Mouse (Mus musculus): ENCODE results near the gene Khdrbs1.

Khdrbs1 gene

GRCm38 (mm10) chr4:129684531-129684930 is 57.6 kb downstream of the Khdrbs1 start:
- intact Hi-C loops (cut with DNase I): no loop called here

GRCm38 (mm10) chr4:129683901-129684493 is 58.1 kb downstream of the Khdrbs1 start:
- intact Hi-C loops (cut with DNase I): no loop called here

GRCm38 (mm10) chr4:129681837-129682236 is 60.3 kb downstream of the Khdrbs1 start:
- intact Hi-C loops (cut with DNase I): no loop called here

- intact Hi-C loops (cut with DNase I): no loop called here
These were observed 69.1 kb downstream of the Khdrbs1 start for GRCm38 (mm10) chr4:129672878-129673449.

GRCm38 (mm10) chr4:129672083-129672877 is 69.8 kb downstream of the Khdrbs1 start, which contains the start of gene Kpna6:
Gene Kpna6 (minus strand): TSS chr4:129672767.
- intact Hi-C loops (cut with DNase I): no loop called here

- intact Hi-C loops (cut with DNase I): no loop called here
These were observed 70.5 kb downstream of the Khdrbs1 start for GRCm38 (mm10) chr4:129671491-129672082.

- intact Hi-C loops (cut with DNase I): no loop called here
These were observed 79.8 kb downstream of the Khdrbs1 start for GRCm38 (mm10) chr4:129662255-129662813.

GRCm38 (mm10) chr4:129661584-129661983 is 80.5 kb downstream of the Khdrbs1 start:
- intact Hi-C loops (cut with DNase I): no loop called here

- intact Hi-C loops (cut with DNase I): no loop called here
These were observed 87.3 kb downstream of the Khdrbs1 start for GRCm38 (mm10) chr4:129654770-129655169.

Small RNA genes within 50 kb of the gene (microRNA-seq; reads per million reads assigned to microRNA genes)
- 0 reads per million in 2 experiments for gene Gm28017
- 0.69 to 1.2 reads per million in 2 experiments for gene Mir7016

Measured in adrenal gland (tissue).